ENCODE assay signal across 24 mouse cellular contexts in the genomic region with DNA sequence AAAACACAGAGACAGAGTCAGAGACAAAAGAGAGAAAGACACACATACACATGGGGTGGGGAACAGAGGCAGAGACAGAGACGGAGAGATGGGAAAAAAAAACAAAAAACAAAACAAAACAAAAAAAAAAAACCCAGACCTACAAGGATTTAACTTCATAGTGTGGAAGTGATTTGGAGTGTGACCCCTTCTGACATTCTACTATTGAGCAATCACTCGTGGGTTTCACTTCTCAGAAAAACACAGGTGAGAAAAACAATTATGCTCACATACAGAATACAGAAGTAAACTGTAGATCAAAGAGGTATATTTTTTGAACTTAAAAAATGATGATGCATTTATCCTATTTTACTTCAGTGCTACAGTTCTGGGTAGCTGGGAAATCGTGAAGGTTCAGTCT.
"Had no signal": no experiment of that assay in that cellular context is flagged by ENCODE, and none has a peak within 500 bp of the region (broad histone marks: within the 10 kb centered on the region; RNA-seq: fewer than 3 reads in every experiment).

No protein-coding gene starts in this region.

- DNase-seq: gastrocnemius, postnatal 14 days; gastrocnemius, postnatal 36 days; heart, adult 11 months; heart, adult 2 months; heart, postnatal 10 days; heart, postnatal 4 days; kidney, adult 18-20 months; kidney, adult 8-10 months; kidney, postnatal 10 days; kidney, postnatal 25 days; kidney, postnatal 4 days; liver; liver, embryonic 13.5 days had no signal

- H3K4me2 ChIP-seq: heart, embryonic 12.5 days; hindbrain, embryonic 12.5 days; hindbrain, embryonic 14.5 days; intestine, embryonic 15.5 days; limb, embryonic 12.5 days; liver, embryonic 11.5 days; liver, embryonic 13.5 days had no signal

- H3K4me3 ChIP-seq: heart, adult 2 months; heart, embryonic 10.5 days; heart, embryonic 12.5 days; hindbrain, embryonic 10.5 days; hindbrain, embryonic 12.5 days; intestine, embryonic 15.5 days; layer of hippocampus, adult 2 months; left cerebral cortex, adult 2 months; limb, embryonic 10.5 days; limb, embryonic 12.5 days; liver, embryonic 13.5 days had no signal

- H3K27me3 ChIP-seq: heart, embryonic 12.5 days; hindbrain, embryonic 12.5 days; intestine, embryonic 15.5 days; limb, embryonic 12.5 days; liver, embryonic 13.5 days had no signal

- H3K27ac ChIP-seq: heart, adult 2 months; hindbrain, embryonic 10.5 days; hindbrain, embryonic 12.5 days; hindbrain, embryonic 14.5 days; intestine, embryonic 15.5 days; layer of hippocampus, adult 2 months; left cerebral cortex, adult 2 months; limb, embryonic 10.5 days; limb, embryonic 12.5 days; liver, embryonic 13.5 days had no signal

- H3K36me3 ChIP-seq: heart, embryonic 10.5 days; heart, embryonic 12.5 days; hindbrain, embryonic 10.5 days; hindbrain, embryonic 12.5 days; intestine, embryonic 15.5 days; limb, embryonic 10.5 days; limb, embryonic 12.5 days; liver, embryonic 13.5 days had no signal

- H3K4me1 ChIP-seq: hindbrain, embryonic 10.5 days; hindbrain, embryonic 12.5 days; intestine, embryonic 15.5 days; limb, embryonic 10.5 days; limb, embryonic 12.5 days; liver, embryonic 13.5 days had no signal

- H3K9me3 ChIP-seq: heart, embryonic 10.5 days; heart, embryonic 12.5 days; hindbrain, embryonic 10.5 days; hindbrain, embryonic 12.5 days; intestine, embryonic 15.5 days; limb, embryonic 10.5 days; limb, embryonic 12.5 days; liver, embryonic 13.5 days had no signal
